Mouse (Mus musculus) midbrain, postnatal 0 days (tissue): ENCODE results near the gene A930004D18Rik. TPM values are rescaled to one million over a fixed set of nuclear protein-coding genes. Genes with fewer than 3 reads are reported as not detected.

Source experiments
- ATAC-seq: fragments of 200-750 bp; cut with Nextera tagmentation; 2 replicates; pipeline ENCODE4 v1.8.0; 2017; ENCODE audit warnings: moderate number of reproducible peaks, mild to moderate bottlenecking, moderate TSS enrichment, moderate library complexity; ENCODE audit not compliant: low FRiP score
- DNase-seq: peaks from one replicate; pipeline ENCODE4 v3.0.0-alpha.2; 2015; ENCODE audit warnings: low spot score
- H3K27ac ChIP-seq: fragments of 300-500 bp; sonication (generic); 2 replicates; pipeline ENCODE4 v1.5.1; 2014; ENCODE audit warnings: low read depth, mild to moderate bottlenecking, low read length, mixed read lengths
- H3K27me3 ChIP-seq: fragments of 300-500 bp; sonication (generic); 2 replicates; pipeline ENCODE4 v1.6.1; 2014; ENCODE audit warnings: low read length, control low read depth, mixed read lengths; ENCODE audit not compliant: insufficient read depth
- H3K36me3 ChIP-seq: fragments of 300-500 bp; sonication (generic); 2 replicates; pipeline ENCODE4 v1.6.1; 2014; ENCODE audit warnings: low read length, control low read depth, mixed read lengths; ENCODE audit not compliant: insufficient read depth
- H3K4me1 ChIP-seq: fragments of 300-500 bp; sonication (generic); 2 replicates; pipeline ENCODE4 v1.6.1; 2014; ENCODE audit warnings: mild to moderate bottlenecking, control low read depth, antibody characterized with exemption, low read length, mixed read lengths; ENCODE audit not compliant: insufficient read depth
- H3K4me2 ChIP-seq: fragments of 300-500 bp; sonication (generic); 2 replicates; pipeline ENCODE4 v1.6.1; 2014; ENCODE audit warnings: low read depth, mild to moderate bottlenecking, low read length, mixed read lengths; ENCODE audit not compliant: poor library complexity, severe bottlenecking
- H3K4me3 ChIP-seq: fragments of 300-500 bp; sonication (generic); 2 replicates; pipeline ENCODE4 v1.5.1; 2014; ENCODE audit warnings: low read depth, mild to moderate bottlenecking, low read length, moderate library complexity
- H3K9ac ChIP-seq: fragments of 300-500 bp; sonication (generic); replicated peaks from 2 replicates; pipeline ENCODE4 v1.6.1; 2014; ENCODE audit warnings: mild to moderate bottlenecking, low read length, moderate library complexity, mixed read lengths; ENCODE audit not compliant: poor library complexity, severe bottlenecking
- H3K9me3 ChIP-seq: fragments of 300-500 bp; sonication (generic); 2 replicates; pipeline ENCODE4 v1.6.1; 2016; ENCODE audit warnings: low read length, control low read depth
- CTCF ChIP-seq: IDR thresholded peaks from 2 replicates; pipeline ENCODE4 v1.5.1; 2016; ENCODE audit warnings: antibody characterized with exemption, mild to moderate bottlenecking
- WGBS: fragments of 180-500 bp; shearing (Covaris S2); extraction: QIAGEN DNeasy Blood & Tissue Kit; methylation state at CpG from one replicate; pipeline ENCODE4 v1.1.7; 2014; 5-methylcytosine and 5-hydroxymethylcytosine counted together
- polyA plus RNA-seq: library from polyadenylated mRNA; unstranded; fragments of >200 nt; fragmentation: Nextera tagmentation; extraction: Ambion mirVana; gene quantifications from 2 replicates; pipeline ENCODE4 v1.2.1, GENCODE M21; 2015
- total RNA-seq: library from RNA; depleted of rRNA; stranded (reverse); fragments of >200 nt; gene quantifications from 2 replicates; pipeline ENCODE4 v1.2.3, GENCODE M21; 2014

Gene A930004D18Rik
- total and polyA plus RNA-seq, 2 experiments from 2014 or later, result 3.6 to 10.3 TPM

DNA sequence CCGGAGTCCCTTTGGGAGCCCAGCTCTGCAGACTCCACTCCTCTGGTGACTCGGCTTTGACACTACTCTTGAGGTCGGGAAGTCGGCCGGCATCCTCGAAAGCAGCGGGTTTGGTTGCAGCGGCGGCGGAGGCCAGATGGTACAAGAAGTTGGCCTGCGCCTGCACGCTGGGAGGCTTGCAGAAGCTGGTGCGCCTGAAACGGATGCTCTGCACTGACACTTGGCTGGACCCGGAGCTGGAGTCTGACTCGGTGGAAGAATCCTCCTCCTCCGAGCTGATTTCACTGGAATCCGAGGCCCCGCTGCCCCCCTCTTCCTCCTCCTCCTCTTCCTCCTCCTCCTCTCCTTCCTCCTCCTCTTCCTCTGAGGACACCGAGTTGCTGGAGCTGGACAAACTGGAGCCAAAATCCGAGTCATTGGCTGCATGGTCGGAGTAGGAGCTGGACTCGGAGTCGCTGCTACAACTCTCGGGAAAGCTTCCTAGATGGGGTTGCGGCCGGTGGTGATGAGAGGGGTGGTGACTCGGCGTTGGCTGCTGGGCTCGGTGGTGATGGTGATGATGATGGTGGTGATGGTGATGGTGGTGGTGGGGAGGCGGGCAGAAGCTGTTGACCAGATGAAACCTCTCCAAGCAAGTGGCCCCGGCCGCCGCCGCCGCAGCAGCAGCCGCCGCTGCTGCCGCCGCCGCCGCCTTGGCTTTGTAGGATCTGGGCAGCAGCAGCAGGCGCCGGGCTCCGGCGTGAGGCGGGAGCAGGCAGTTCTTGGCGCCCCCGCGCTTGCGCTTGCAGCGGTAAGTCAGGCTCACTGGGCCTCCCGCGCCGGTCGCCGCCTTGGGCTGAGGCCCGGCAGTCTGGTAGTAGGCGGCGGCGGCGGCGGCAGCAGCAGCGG, 9.5 kb upstream of the A930004D18Rik start:
- DNase-seq (peak; percentile 68), ATAC-seq (peak; percentile 77)
- Histone ChIP-seq H3K27ac (peak overlapping the region; percentile 97), H3K9me3 (no peaks in the 10 kb centered on the region), H3K4me3 (peak overlapping the region; percentile 86), H3K36me3 (no peaks in the 10 kb centered on the region), H3K9ac (peak overlapping the region; percentile 97), H3K27me3 (no peaks in the 10 kb centered on the region), H3K4me2 (peak overlapping the region; percentile 80), H3K4me1 (peaks cover 12% of the 10 kb centered on the region)
- no peak for TF ChIP-seq CTCF
- under 1% methylated on average over 50 of the region's 64 CpGs for WGBS

DNA sequence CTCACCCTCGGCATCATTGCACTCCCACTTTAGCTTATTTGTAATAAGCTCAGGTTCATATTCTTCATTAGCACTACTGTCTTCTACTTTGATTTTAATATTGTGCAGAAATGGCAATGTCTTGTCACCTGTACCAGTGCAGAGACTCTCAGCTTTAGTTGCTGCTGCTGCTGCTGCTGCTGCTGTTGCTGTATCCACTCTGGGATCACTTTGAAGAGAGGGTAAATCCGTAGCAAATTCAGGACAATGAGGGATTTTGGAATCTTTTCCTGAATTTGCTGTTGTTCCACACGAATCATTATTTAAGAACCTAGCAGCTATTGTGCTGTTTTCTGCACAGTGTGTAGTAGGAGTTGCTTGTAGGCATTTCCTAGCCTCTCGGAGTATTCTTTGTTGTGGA, 8.6 kb upstream of the A930004D18Rik start:
- peaks cover 14% of the 10 kb centered on the region for H3K4me1 ChIP-seq

DNA sequence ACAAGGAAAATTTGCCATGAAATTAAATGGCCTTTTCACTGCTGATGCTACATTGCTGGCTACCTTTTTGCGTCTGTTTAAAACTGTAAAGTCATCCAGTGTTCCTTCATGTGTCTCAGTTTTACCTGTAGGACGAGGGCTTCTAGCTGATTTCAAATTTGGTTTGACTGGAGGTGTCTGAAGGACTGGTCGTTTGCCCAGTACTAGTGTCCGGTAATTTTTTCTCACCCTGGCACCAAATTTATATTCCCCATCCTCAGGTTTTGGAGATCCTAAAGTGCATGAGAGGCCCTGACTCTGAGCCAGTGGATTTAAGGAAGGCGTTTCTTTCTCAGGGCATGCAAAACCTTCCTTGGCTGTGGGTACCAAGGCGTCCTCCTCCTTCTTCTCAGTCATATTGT, 8.2 kb upstream of the A930004D18Rik start:
- H3K27ac ChIP-seq, result peak overlapping the region; percentile 97; the same call in 1 of the 2 replicates
- no peak for TF ChIP-seq CTCF
- peak overlapping the region; percentile 97 for H3K9ac ChIP-seq
- 5% methylated on average over 6 of the region's 6 CpGs for WGBS
- peak overlapping the region; percentile 80 for H3K4me2 ChIP-seq
- no peaks in the 10 kb centered on the region for H3K9me3 ChIP-seq
- H3K4me1 ChIP-seq, result peaks cover 14% of the 10 kb centered on the region
- DNase-seq, result no peak
- no peak for ATAC-seq
- no peaks in the 10 kb centered on the region for H3K27me3 ChIP-seq
- no peaks in the 10 kb centered on the region for H3K36me3 ChIP-seq
- peak overlapping the region; percentile 86 for H3K4me3 ChIP-seq

More for the DNA sequence above, 8.6 kb upstream of the A930004D18Rik start:
- TF ChIP-seq CTCF, result no peak
- Histone ChIP-seq H3K27ac (peak overlapping the region; percentile 97), H3K27me3 (no peaks in the 10 kb centered on the region), H3K9me3 (no peaks in the 10 kb centered on the region), H3K4me3 (peak overlapping the region; percentile 86), H3K36me3 (no peaks in the 10 kb centered on the region), H3K9ac (peak overlapping the region; percentile 97), H3K4me2 (peak overlapping the region; percentile 80)
- 1% methylated on average over 4 of the region's 4 CpGs for WGBS
- DNase-seq (no peak), ATAC-seq (no peak)

DNA sequence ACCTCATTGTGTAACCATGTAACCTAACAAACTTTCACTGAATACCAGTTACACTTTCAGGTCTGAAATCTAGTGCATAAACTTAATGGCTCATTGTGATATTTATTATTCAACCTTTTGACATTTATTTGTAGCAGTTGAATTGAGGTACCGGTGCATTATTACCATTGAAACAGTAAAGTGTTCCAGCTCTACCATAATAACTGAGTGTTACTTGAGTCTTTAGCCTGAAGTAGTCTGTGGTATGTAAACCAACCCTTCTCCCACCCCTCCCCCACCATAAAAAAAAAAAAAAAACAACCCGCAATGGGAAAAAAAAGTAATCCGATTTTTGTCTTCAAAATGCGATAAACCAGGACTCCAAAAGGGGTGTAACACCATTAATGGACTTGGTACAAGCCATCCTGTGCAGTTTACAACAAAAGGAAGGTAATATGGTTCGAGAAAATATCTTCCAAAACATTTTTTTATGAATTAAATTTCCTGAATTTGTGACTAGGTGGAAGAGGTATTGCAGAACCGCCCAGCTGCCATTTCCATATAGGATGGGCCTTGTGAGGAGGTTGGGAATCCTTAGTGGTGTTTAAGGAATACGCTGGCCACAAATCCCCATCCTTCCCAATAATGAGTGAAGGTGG, 7.7 kb upstream of the A930004D18Rik start:
- no peak overlapping the region for H3K27ac ChIP-seq
- DNase-seq (no peak), ATAC-seq (no peak)
- H3K9ac ChIP-seq, result peak overlapping the region; percentile 97
- H3K36me3 ChIP-seq, result no peaks in the 10 kb centered on the region
- peak overlapping the region; percentile 86 for H3K4me3 ChIP-seq
- TF ChIP-seq CTCF, result no peak
- peak overlapping the region; percentile 80 for H3K4me2 ChIP-seq
- H3K4me1 ChIP-seq, result peaks cover 18% of the 10 kb centered on the region
- no peaks in the 10 kb centered on the region for H3K27me3 ChIP-seq
- no peaks in the 10 kb centered on the region for H3K9me3 ChIP-seq
- WGBS, result 5% methylated on average over 7 of the region's 7 CpGs

- H3K27me3 ChIP-seq, result no peaks in the 10 kb centered on the region
- peaks cover 10% of the 10 kb centered on the region; the same call in 1 of the 2 replicates for H3K4me1 ChIP-seq
- no peaks in the 10 kb centered on the region for H3K36me3 ChIP-seq
- H3K4me3 ChIP-seq, result peak overlapping the region; percentile 7; the same call in 1 of the 2 replicates
- DNase-seq (peak; percentile 63), ATAC-seq (peak; percentile 45)
- 8% methylated on average over 14 of the region's 14 CpGs for WGBS
- H3K9me3 ChIP-seq, result no peaks in the 10 kb centered on the region
- peak overlapping the region; percentile 45 for H3K4me2 ChIP-seq
- peak overlapping the region; percentile 55 for H3K27ac ChIP-seq
- no peak for TF ChIP-seq CTCF
- H3K9ac ChIP-seq, result peak overlapping the region; percentile 40
These were observed 3.8 kb upstream of the A930004D18Rik start for GRCm38 (mm10) chr2:18041199-18041885.
